Mouse (Mus musculus) hematopoietic stem cell, adult 5-6 weeks (primary cell): Measurements from ENCODE around the gene Tnfsf8. TPM values are rescaled to one million over a fixed set of nuclear protein-coding genes. Genes with fewer than 3 reads are reported as not detected.
A peak's percentile ranks its signal among the peaks of the same experiment; 100 is the strongest.

Experiments used
- ATAC-seq, 2 experiments: fragments of 125-278 bp in 1 of 2; replicated peaks in 1 of 2; 2 replicates each; pipeline ENCODE4 v1.8.0; 2016 to 2017; ENCODE audit warnings: inconsistent platforms in 2 of 2, mild to moderate bottlenecking in 2 of 2, moderate number of reproducible peaks in 2 of 2, low read depth in 1 of 2, moderate TSS enrichment in 1 of 2; ENCODE audit not compliant: low FRiP score in 2 of 2, poor library complexity in 2 of 2, severe bottlenecking in 2 of 2, insufficient read depth in 1 of 2, low TSS enrichment in 1 of 2
- total RNA-seq: library from RNA; stranded (forward); fragments of 172-1452, 232-1000 nt; gene quantifications from 2 replicates; pipeline ENCODE4 v1.2.3, GENCODE M21; 2017

The Tnfsf8 gene
- total RNA-seq: 1.8 and 3.7 TPM in 2 replicates

GRCm38 (mm10) chr4:63860688-63861540, at the start of gene Tnfsf8:
Gene Tnfsf8 (minus strand): TSS chr4:63861347.
- peak; percentile 89 to 90 for ATAC-seq

GRCm38 (mm10) chr4:63908511-63908910, 47.4 kb upstream of the Tnfsf8 start:
- ATAC-seq: no peak

DNA sequence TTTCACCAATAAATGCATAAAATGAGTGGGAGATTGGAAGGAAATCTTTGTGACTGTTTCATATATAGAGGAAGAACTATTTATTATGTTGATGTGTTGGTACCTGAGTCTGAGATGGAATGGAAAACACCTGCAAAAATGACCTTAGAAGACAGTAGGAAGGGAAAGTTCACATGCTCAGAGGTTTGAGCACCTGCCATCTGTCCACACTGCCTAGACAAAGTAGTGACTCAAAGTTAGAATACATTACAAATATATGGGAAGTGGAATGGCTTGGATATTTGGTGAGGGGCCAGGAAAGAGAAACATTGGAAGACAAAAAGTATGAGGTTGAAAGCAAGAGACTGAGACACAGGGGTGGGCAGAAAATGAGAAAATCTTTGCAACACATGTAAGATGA, 46.3 kb upstream of the Tnfsf8 start:
- ATAC-seq: no peak

DNA sequence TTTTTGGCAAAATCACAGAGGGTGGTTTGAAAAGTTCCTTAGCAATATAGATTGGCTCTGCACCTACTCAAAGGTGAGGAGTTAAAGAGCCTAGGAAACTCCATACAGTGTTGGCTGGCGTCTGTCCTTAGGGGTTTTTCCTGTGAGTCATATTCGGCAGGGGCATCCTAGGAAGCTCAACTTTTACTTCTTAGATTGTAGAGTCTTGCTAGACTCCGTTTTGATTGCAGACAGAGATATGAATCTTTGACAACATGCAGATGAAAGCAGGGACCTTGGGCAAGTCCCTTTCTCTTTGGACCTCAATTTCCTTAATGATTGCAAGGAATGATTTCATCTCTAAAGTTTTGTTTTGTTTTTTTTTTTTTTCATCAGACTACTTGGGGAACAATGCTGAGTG, 44.9 kb upstream of the Tnfsf8 start:
- no peak for ATAC-seq

GRCm38 (mm10) chr4:63899081-63899523, 38.0 kb upstream of the Tnfsf8 start:
- peak; percentile 52 to 61 for ATAC-seq

- ATAC-seq: peak; percentile 93 to 96
Measured at GRCm38 (mm10) chr4:63897152-63897551, 36.0 kb upstream of the Tnfsf8 start.

- peak; percentile 51 to 73; a peak in 3 of 4 replicates for ATAC-seq
Measured at GRCm38 (mm10) chr4:63886156-63886555, 25.0 kb upstream of the Tnfsf8 start.

DNA sequence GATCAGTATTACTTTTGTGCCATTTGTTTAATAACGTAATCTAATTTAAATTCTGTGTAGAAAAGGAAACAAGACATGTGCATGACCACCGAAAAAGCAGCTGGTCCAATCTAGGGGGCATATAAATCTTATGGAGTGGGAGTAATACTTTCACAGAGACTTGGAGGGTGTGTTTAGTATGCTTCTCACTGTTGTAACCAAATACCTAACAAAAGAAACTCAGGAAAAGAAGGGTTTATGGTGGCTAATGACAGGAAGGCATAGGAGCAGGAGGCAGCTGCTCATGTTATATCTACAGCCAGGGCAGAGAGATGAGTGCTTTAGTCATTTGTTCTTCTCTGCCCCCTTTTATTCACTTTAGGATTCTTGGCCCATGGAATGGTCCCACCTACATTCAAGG, 15.6 kb upstream of the Tnfsf8 start:
- ATAC-seq: no peak

GRCm38 (mm10) chr4:63875480-63875879, 14.3 kb upstream of the Tnfsf8 start:
- ATAC-seq: no peak

DNA sequence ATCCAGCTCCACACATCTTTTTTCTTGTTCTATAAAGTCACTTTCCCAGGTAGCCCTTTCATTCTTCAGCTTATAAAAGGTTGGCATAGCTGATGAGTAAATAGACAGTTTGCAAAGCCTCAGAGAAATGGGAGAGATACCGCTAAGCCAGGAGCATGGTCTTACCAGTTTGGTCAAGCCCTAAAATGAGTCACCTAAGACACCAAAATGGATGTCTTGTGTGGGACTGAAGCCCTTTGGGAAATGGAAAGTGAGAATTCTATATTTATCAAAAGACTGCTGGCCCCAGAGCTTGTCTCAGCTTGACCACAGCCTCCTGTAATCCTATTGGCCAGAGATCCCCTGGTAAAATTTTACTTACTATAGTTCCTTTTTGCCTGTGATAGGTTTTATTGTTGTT, 9.5 kb upstream of the Tnfsf8 start:
- ATAC-seq: no peak

- ATAC-seq: 0 out of 4 replicates have a peak, but pooled peaks of 1 of the 2 experiments have one; percentile 37
Measured at GRCm38 (mm10) chr4:63868770-63869169, 7.6 kb upstream of the Tnfsf8 start.

DNA sequence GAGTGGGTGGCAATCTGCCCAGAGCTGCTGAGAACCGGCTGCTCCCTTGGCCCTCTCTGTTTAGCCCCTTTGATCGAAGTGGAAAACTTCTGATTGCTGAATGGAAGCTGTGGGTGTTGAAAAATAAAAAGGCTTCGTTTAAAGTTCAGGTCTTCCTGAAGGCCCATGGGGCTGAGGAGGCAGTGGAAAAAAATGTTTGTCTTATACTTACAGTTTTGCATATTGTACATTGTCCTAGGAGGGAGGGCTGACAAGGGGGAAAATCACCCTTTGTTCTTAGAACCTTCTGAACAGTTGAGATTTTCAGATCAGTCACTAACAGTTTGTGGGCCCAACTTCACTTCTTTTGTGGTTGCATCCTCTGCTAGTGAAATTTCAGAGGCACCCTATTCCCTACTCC, 1.8 kb upstream of the Tnfsf8 start:
- no peak for ATAC-seq

GRCm38 (mm10) chr4:63862092-63862697, 1.0 kb upstream of the Tnfsf8 start:
- ATAC-seq: no peak

DNA sequence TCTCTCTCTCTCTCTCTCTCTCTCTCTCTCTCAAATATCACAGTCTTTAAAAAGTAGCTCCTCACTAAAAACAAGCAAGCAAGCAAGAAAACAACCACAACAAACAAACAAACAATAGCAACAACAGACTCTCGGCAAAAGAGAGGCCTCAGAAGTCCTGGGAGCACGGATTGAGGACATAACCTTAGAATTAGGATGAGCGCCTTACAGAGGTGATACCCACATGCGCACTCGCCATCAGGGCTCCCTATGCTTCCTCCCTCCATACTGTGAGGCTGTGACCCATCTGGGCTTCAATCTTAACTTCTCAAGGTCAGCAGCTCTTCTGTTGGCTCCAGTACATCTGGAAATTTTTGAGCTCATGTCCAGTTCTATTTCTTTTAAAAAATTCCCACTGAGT, 911 bp downstream of the Tnfsf8 start:
- no peak for ATAC-seq

DNA sequence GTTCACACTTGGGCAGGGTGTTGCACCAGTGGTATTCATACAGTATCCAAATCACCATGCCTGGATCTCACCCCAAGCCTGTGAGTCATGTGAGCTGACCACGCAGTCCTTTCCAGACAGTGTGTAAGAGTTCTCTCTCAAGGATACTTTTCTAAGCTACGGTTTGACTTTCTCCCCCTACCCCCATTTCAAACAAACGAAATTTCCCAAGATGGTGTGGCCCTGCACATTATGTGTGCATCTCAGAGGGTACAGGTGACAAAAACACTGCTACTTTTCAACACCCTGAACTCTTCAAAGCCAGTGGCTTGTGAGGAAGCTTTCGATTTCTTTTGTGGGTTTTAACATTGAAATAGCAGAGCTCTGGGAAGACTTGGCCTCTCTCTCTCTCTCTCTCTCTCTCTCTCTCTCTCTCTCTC, 1.4 kb downstream of the Tnfsf8 start:
- ATAC-seq: no peak

GRCm38 (mm10) chr4:63858646-63859224, 2.4 kb downstream of the Tnfsf8 start:
- no peak for ATAC-seq

- ATAC-seq: no peak
Measured at GRCm38 (mm10) chr4:63856764-63857163, 4.4 kb downstream of the Tnfsf8 start.

DNA sequence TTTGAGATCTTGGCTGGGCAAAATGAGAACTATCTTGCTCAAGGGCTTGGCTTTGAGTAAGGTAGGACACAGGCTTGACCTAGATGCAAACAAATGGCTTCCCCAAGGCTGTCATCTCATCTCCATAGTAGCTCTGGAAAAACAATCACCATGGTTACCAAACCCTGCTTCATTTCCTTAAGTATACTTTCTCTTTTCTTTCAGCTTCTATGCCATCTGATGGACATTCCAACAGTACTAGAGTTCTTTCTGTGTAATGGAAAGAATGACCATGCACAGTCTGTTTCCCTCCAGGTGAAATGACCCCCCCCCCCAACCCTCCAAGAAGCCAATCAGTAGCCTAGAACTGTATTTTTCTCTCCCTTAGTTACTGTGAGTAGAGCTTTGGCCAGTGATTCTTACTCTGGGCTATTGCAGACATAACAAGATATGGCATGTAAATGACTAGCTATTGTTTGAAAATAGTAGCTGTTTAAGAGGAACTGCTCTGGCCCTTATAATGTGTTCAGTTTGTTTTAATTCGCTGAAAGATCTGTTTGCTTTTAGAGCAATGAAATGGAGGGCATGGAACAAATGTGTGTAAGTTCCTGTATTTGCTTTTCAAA, 7.3 kb downstream of the Tnfsf8 start:
- 0 out of 4 replicates have a peak, but pooled peaks have one; percentile 14 to 32 for ATAC-seq
